Mouse (Mus musculus) spleen, adult 2 months (tissue): ENCODE data around the gene Arhgap23.

Source experiments
- CTCF ChIP-seq: fragments of 200-500 bp; IDR thresholded peaks from 2 replicates; pipeline ENCODE4 v1.5.1; 2011; ENCODE audit warnings: mild to moderate bottlenecking, inconsistent platforms; ENCODE audit not compliant: insufficient read depth, insufficient read length, insufficient replicate concordance; ENCODE audit errors: extremely low read depth
- POLR2A ChIP-seq: fragments of 200-500 bp; IDR thresholded peaks from 2 replicates; pipeline ENCODE4 v1.6.1; 2011; ENCODE audit warnings: low read depth, low read length, inconsistent platforms

DNA sequence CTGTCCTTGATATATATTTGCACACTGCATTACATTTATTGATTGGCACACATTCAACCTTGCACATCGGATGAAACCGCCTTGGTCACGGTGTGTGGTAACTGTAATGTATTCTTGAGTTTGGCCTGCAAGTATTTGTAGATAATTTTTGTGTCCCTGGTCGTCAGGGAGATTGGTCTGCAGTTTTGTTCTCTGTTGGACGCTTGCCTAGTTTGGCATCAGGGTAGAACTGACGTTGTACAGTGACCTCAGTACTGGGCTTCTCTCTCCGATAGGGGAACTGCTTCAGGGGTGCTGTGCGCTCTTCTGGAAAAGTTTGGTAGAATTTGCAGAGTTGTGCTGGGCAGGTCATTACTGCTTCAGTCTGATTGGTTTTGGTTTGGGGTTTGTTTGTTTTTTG is 64.5 kb downstream of the Arhgap23 start:
- TF ChIP-seq POLR2A (no peak), CTCF (no peak)
